ENCODE assay signal across 22 mouse cellular contexts in genomic region chr3:95865571-95865970, GRCm38 (mm10). TPM values are rescaled to one million over a fixed set of nuclear protein-coding genes. Genes with fewer than 3 reads are reported as not detected.
A peak's percentile ranks its signal among the peaks of the same experiment; 100 is the strongest.
DNase-seq lines count a peak whose midpoint lies in the region; ATAC-seq and TF ChIP-seq lines count a peak whose summit lies in the region.
"Had no signal": no experiment of that assay in that cellular context is flagged by ENCODE, and none has a peak within 500 bp of the region (broad histone marks: within the 10 kb centered on the region; RNA-seq: fewer than 3 reads in every experiment).

No protein-coding gene starts in this region.

- H3K27ac ChIP-seq in cerebellum, adult 2 months (ENCODE audit: insufficient read depth, low read length) = 0 out of 2 replicates have a peak overlapping the region, but pooled peaks have one; percentile 43
- peak overlapping the region; percentile 95 for H3K27ac ChIP-seq in layer of hippocampus, adult 2 months
- no peak overlapping the region for H3K27ac ChIP-seq in midbrain, embryonic 11.5 days (ENCODE audit: low read depth, low read length)
- H3K27ac ChIP-seq: embryonic facial prominence, embryonic 12.5 days; forebrain, embryonic 15.5 days; heart, embryonic 13.5 days; hindbrain, embryonic 12.5 days had no signal

- no peak for DNase-seq in cerebellum, adult 2 months
- no peak for DNase-seq in cerebellum, adult 18-20 months
- DNase-seq in layer of hippocampus, adult 2 months (ENCODE audit: low spot score in 2 of 2) = no peak
- no peak for DNase-seq in layer of hippocampus, adult 11-12 months (ENCODE audit: low spot score)
- DNase-seq in R1 (ENCODE audit: low read depth, low spot score) = peak; percentile 65
- no peak for DNase-seq in midbrain, embryonic 11.5 days (ENCODE audit: low spot score, missing footprints)
- no peak for DNase-seq in kidney, postnatal 36 days
- DNase-seq: adrenal gland, postnatal 14 days; B cell, adult 2 months; cerebellum, adult 8-10 months; cerebellum, postnatal 14 days; gastrocnemius, postnatal 14 days had no signal

- no peaks in the 10 kb centered on the region for H3K27me3 ChIP-seq in cerebellum, adult 2 months (ENCODE audit: control insufficient read depth, insufficient read depth, low read length)
- no peaks in the 10 kb centered on the region for H3K27me3 ChIP-seq in E14TG2a.4 (ENCODE audit: insufficient read depth, low read length)
- H3K27me3 ChIP-seq in midbrain, embryonic 11.5 days (ENCODE audit: control insufficient read depth, insufficient read depth, low read length) = no peaks in the 10 kb centered on the region
- H3K27me3 ChIP-seq: embryonic facial prominence, embryonic 12.5 days; forebrain, embryonic 15.5 days; heart, embryonic 13.5 days; hindbrain, embryonic 12.5 days had no signal

- no peak overlapping the region for H3K4me3 ChIP-seq in cerebellum, adult 2 months (replicated peaks; ENCODE audit: insufficient read depth, low read depth, low read length)
- no peak overlapping the region for H3K4me3 ChIP-seq in layer of hippocampus, adult 2 months
- peak overlapping the region; percentile 60 for H3K4me3 ChIP-seq in E14TG2a.4 (replicated peaks; ENCODE audit: low read length)
- H3K4me3 ChIP-seq in midbrain, embryonic 11.5 days (ENCODE audit: low read depth, low read length) = no peak overlapping the region
- H3K4me3 ChIP-seq: embryonic facial prominence, embryonic 12.5 days; forebrain, embryonic 15.5 days; heart, embryonic 13.5 days; hindbrain, embryonic 12.5 days had no signal

- H3K4me1 ChIP-seq in cerebellum, adult 2 months (ENCODE audit: control insufficient read depth, insufficient read depth, low read length) = peaks cover 16% of the 10 kb centered on the region
- H3K4me1 ChIP-seq in E14TG2a.4 (replicated peaks; ENCODE audit: low read depth, low read length) = peaks cover 65% of the 10 kb centered on the region
- peaks cover under 1% of the 10 kb centered on the region; the same call in 1 of the 2 replicates for H3K4me1 ChIP-seq in midbrain, embryonic 11.5 days (ENCODE audit: control insufficient read depth, insufficient read depth, low read length)

- no peak overlapping the region for H3K4me2 ChIP-seq in midbrain, embryonic 11.5 days
- H3K4me2 ChIP-seq: embryonic facial prominence, embryonic 12.5 days; forebrain, embryonic 15.5 days; heart, embryonic 13.5 days; hindbrain, embryonic 12.5 days had no signal

- no peak for TF ChIP-seq POLR2A in cerebellum, adult 2 months (IDR thresholded peaks at IDR 0.05; ENCODE audit: borderline replicate concordance, insufficient read depth, low read length)

- no peak overlapping the region for H3K9ac ChIP-seq in midbrain, embryonic 11.5 days (ENCODE audit: low read length)
- H3K9ac ChIP-seq: embryonic facial prominence, embryonic 12.5 days; forebrain, embryonic 15.5 days; heart, embryonic 13.5 days; hindbrain, embryonic 12.5 days had no signal

- WGBS in cerebellum, adult 2 months = 92% methylated on average over 20 of the region's 20 CpGs
- WGBS in midbrain, embryonic 11.5 days = 92% methylated on average over 20 of the region's 20 CpGs

- no peak for TF ChIP-seq CTCF in cerebellum, adult 2 months (IDR thresholded peaks at IDR 0.05; ENCODE audit: borderline replicate concordance, insufficient read depth, low read depth, low read length)
- no peak for TF ChIP-seq CTCF in layer of hippocampus, adult 2 months (conservative IDR thresholded peaks at IDR 0.05)
- TF ChIP-seq CTCF in E14TG2a.4 (conservative IDR thresholded peaks at IDR 0.05; ENCODE audit: low read length) = no peak

- peaks cover 44% of the 10 kb centered on the region for H3K36me3 ChIP-seq in E14TG2a.4 (ENCODE audit: insufficient read depth, low read length)
- H3K36me3 ChIP-seq in midbrain, embryonic 11.5 days (ENCODE audit: control insufficient read depth, insufficient read depth, low read length) = peaks cover 21% of the 10 kb centered on the region

- H3K9me3 ChIP-seq in E14TG2a.4 (ENCODE audit: low read length) = no peaks in the 10 kb centered on the region
- no peaks in the 10 kb centered on the region; the same call in 1 of the 2 replicates for H3K9me3 ChIP-seq in midbrain, embryonic 11.5 days (ENCODE audit: control insufficient read depth, low read length)
- H3K9me3 ChIP-seq: embryonic facial prominence, embryonic 12.5 days; forebrain, embryonic 15.5 days; G1E; heart, embryonic 13.5 days; hindbrain, embryonic 12.5 days had no signal

- ATAC-seq in midbrain, embryonic 11.5 days (ENCODE audit: low FRiP score) = no peak
- ATAC-seq: activated CD4-positive, CD25-positive, alpha-beta regulatory T cell, adult 4 months; CD4-positive, CD25-positive, alpha-beta regulatory T cell, adult 4 months; forebrain, embryonic 15.5 days; hindbrain, embryonic 16.5 days; inflammation-experienced regulatory T-cells, adult 6 months had no signal

RNA-seq across cellular contexts. Expression of gene Mrps21, which starts 5.7 kb away (rescaled TPM):
- polyA plus RNA-seq in cerebellum, adult 2 months (2012; rRNA removed) = 265 and 281 TPM in 2 replicates
- total RNA-seq in layer of hippocampus, adult 2 months (2021) = 100 to 1,000 TPM; 155 to 164 TPM
- 343 and 356 TPM in 2 replicates for polyA plus RNA-seq in midbrain, embryonic 11.5 days (2014; fragmentation: Nextera tagmentation; extraction: Ambion mirVana)

RNA-seq across cellular contexts. Expression of gene Prpf3, which starts 9.9 kb away (rescaled TPM):
- polyA plus RNA-seq in cerebellum, adult 2 months (2012; rRNA removed) = 39.6 and 41.6 TPM in 2 replicates
- total RNA-seq in layer of hippocampus, adult 2 months (2021) = 10 to 100 TPM; 33.0 to 38.1 TPM
- polyA plus RNA-seq in midbrain, embryonic 11.5 days (2014; fragmentation: Nextera tagmentation; extraction: Ambion mirVana) = 65.3 and 69.6 TPM in 2 replicates

RNA-seq across cellular contexts. Expression of gene Ciart, which starts 16.5 kb away (rescaled TPM):
- polyA plus RNA-seq in cerebellum, adult 2 months (2012; rRNA removed) = 48.4 and 48.7 TPM in 2 replicates
- total RNA-seq in layer of hippocampus, adult 2 months (2021) = 10 to 100 TPM; 10.3 to 11.7 TPM
- polyA plus RNA-seq in midbrain, embryonic 11.5 days (2014; fragmentation: Nextera tagmentation; extraction: Ambion mirVana) = 4.5 and 4.6 TPM in 2 replicates

RNA-seq across cellular contexts. Expression of gene BC028528, which starts 26.2 kb away (rescaled TPM):
- polyA plus RNA-seq in cerebellum, adult 2 months (2012; rRNA removed) = 9.0 and 9.3 TPM in 2 replicates
- 1 to 10 TPM; 3.4 to 4.8 TPM for total RNA-seq in layer of hippocampus, adult 2 months (2021)
- 8.5 and 8.9 TPM in 2 replicates for polyA plus RNA-seq in midbrain, embryonic 11.5 days (2014; fragmentation: Nextera tagmentation; extraction: Ambion mirVana)
- polyA plus RNA-seq: G1E had no signal

RNA-seq across cellular contexts. Expression of gene Aph1a, which starts 28.2 kb away (rescaled TPM):
- polyA plus RNA-seq in cerebellum, adult 2 months (2012; rRNA removed) = 78.1 and 80.3 TPM in 2 replicates
- 10 to 100 TPM; 69.0 to 79.8 TPM for total RNA-seq in layer of hippocampus, adult 2 months (2021)
- 32.5 and 34.3 TPM in 2 replicates for polyA plus RNA-seq in midbrain, embryonic 11.5 days (2014; fragmentation: Nextera tagmentation; extraction: Ambion mirVana)
